Mouse (Mus musculus): Measurements from ENCODE around the gene Ctdnep1. TPM values are rescaled to one million over a fixed set of nuclear protein-coding genes. Genes with fewer than 3 reads are reported as not detected.
"Not testable (repeated sequence)": the region's sequence is repeated elsewhere in the genome, so short reads cannot be mapped to it uniquely, and the experiment has no call there.

The Ctdnep1 gene
- polyA plus RNA-seq, 1 experiment, result 176 TPM

DNA sequence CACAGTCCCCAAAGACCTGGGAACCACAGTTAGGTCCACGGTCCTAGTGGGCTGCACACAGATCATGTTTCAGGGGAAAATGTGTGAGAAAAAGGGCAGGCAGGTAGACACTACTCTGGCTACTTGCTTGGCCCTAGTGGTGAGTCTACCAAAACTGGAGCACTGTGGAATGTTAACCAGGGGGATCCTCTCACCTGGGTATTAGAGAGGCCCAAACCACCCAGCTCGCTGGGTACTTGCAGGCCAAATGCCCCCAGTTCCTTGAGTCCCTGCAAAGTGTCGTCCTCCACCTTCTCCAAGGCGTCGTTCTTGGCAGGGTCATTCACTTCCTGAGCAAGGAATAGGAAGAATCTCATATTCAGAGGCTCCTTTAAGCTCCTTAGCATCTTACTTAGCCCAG is 33.1 kb downstream of the Ctdnep1 start:
- Histone ChIP-seq H3K4me1 (ENCODE audit: control insufficient read depth, insufficient read depth, low read length) (peaks cover 14% of the 10 kb centered on the region), H3K4me3 (ENCODE audit: insufficient read depth, low read length) (no peak overlapping the region), H3K27ac (ENCODE audit: insufficient read depth, low read depth, low read length) (no peak overlapping the region)
- TF ChIP-seq CTCF (IDR thresholded peaks at IDR 0.05; ENCODE audit: low read depth, low read length) (no peak), POLR2A (IDR thresholded peaks at IDR 0.05; ENCODE audit: borderline replicate concordance, low read depth, low read length) (no peak)

DNA sequence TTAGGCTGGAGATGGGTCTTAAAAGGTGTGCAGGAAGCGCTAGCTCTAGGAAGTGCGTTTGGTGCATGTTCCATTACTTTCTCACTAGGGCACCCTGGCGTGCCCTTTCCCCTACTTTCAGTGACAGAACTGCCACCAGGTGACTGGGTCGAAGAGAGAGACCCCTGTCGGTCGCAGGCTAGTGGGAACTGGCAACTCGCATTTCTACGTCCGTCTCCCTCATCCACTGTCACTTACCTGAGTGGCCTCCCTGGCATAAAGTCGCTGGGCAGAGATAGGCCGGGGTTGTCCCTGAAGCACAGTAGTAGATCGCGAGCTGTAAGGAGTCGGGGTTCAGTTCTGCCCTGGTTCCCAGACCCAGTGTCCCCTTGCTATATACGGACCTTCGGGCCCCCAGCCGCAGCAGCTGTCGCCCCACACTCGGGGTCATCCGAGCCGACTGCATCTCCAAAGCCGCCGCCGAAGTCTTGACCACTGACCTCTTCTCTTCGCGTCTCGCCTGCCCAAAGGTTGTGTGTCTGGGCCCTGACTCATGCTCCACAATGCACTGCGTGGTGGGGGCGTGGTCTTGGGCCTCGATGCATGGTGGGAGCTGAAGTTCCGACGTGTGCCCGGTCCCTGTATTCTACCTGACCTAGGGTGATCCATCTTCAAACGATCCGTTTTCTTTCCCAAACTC is 34.1 kb downstream of the Ctdnep1 start, which contains the start of gene Acadvl:
TSS of gene Acadvl (minus strand) at position 532 of the 679 bp plus-strand sequence.
- no peak; the same call in 1 of the 2 replicates for TF ChIP-seq POLR2A (IDR thresholded peaks at IDR 0.05; ENCODE audit: borderline replicate concordance, low read depth, low read length)
- 0 out of 2 replicates have a peak, but pooled peaks have one; percentile 26 for TF ChIP-seq CTCF (IDR thresholded peaks at IDR 0.05; ENCODE audit: low read depth, low read length)
- Histone ChIP-seq H3K4me3 (ENCODE audit: insufficient read depth, low read length) (peak within 1 kb of the TSS; percentile 72), H3K4me1 (ENCODE audit: control insufficient read depth, insufficient read depth, low read length) (peaks cover 19% of the 10 kb centered on the region), H3K27ac (ENCODE audit: insufficient read depth, low read depth, low read length) (peak within 1 kb of the TSS; percentile 27)

DNA sequence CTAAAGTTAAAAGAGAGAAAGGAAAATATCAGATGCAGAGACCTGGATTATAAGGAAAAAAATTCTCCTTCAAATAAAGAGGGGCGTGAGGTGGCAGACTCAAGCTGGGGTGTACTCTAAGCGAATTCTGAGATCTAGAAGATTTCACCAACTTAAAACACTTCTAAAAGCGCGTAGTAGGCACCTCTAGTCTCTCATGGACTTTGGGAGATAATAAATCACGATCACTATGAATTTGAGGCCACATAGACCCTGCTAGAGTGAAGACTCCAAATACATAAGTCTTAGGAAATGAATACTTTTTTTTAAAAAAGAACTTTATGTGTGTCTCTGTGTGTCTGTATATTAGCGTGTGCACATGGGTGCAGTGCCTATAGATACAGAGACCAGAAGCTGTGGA is 34.7 kb downstream of the Ctdnep1 start:
- peaks cover 24% of the 10 kb centered on the region for H3K4me1 ChIP-seq (ENCODE audit: control insufficient read depth, insufficient read depth, low read length)
- H3K4me3 ChIP-seq (ENCODE audit: insufficient read depth, low read length), result no peak overlapping the region
- no peak overlapping the region for H3K27ac ChIP-seq (ENCODE audit: insufficient read depth, low read depth, low read length)
- no peak for TF ChIP-seq CTCF (IDR thresholded peaks at IDR 0.05; ENCODE audit: low read depth, low read length)
- TF ChIP-seq POLR2A (IDR thresholded peaks at IDR 0.05; ENCODE audit: borderline replicate concordance, low read depth, low read length), result no peak

DNA sequence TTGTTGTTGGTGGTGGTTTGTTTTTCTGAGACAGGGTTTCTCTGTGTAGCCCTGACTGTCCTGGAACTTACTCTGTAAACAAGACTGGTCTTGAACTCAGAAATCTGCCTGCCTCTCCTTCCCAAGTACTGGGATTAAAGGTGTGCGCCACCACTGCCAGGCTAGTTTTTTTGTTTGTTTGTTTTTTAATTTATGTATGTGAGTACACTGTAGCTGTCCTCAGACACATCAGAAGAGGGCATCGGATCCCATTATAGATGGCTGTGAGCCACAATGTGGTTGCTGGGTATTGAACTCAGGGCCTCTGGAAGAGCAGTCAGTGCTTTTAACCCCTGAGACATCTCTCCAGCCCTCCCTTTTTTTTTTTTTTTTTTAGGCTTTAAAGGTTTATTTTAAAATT is 35.2 kb downstream of the Ctdnep1 start:
- not testable (repeated sequence) for H3K4me3 ChIP-seq (ENCODE audit: insufficient read depth, low read length); H3K27ac ChIP-seq (ENCODE audit: insufficient read depth, low read depth, low read length)
- H3K4me1 ChIP-seq (ENCODE audit: control insufficient read depth, insufficient read depth, low read length), result peaks cover 24% of the 10 kb centered on the region

DNA sequence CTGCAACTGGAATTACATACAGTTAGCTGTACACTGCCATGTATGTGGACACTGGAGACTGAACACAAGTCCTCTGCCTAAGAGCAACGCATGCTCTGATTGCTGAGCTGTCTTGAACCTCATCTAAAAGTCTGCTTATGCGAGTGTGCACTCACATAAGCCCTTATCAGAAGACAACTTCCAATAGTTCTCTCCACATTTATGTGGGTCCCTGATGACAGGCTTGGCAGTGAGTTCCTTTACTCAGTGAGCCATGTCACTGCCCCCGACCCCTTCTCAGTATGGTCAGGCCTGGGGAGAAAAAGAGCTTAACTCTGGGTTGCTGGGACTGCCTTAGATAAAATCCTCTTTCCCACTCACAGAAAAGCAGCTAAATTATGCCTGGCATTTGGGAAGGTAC is 35.7 kb downstream of the Ctdnep1 start, which contains the start of gene Dlg4:
TSS of gene Dlg4 (plus strand) at position 274 of the 400 bp plus-strand sequence.
- H3K4me1 ChIP-seq (ENCODE audit: control insufficient read depth, insufficient read depth, low read length), result peaks cover 24% of the 10 kb centered on the region
- TF ChIP-seq CTCF (IDR thresholded peaks at IDR 0.05; ENCODE audit: low read depth, low read length), result no peak
- no peak for TF ChIP-seq POLR2A (IDR thresholded peaks at IDR 0.05; ENCODE audit: borderline replicate concordance, low read depth, low read length)
- no peak within 1 kb of the TSS for H3K27ac ChIP-seq (ENCODE audit: insufficient read depth, low read depth, low read length)
- H3K4me3 ChIP-seq (ENCODE audit: insufficient read depth, low read length), result no peak within 1 kb of the TSS

DNA sequence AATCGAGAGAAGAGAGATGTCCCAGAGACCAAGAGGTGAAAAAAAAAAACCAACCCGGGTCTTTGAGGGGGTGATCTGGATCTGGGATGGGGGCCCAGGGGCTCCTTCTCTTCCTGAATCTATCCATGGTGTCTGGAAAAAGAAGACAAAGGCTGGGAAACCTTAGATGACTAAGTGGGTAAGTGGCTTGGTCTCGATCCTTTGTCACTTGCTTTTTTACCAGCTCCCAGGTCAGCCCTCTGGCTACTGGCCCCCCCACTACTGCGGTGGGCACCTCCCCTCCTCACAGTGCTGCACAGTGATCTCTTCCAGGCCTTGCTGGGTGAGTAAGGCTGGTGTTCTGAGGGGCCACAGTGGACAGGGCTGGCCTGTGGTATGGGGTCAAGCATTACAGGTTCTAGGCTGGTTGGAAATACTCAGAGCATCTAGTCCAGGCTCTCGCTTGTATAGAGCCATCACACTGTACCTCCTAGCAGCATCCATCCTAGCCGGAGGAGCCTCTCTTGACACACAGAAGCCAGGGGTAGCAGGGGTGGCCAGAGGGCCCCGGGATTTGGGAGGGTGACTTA is 36.3 kb downstream of the Ctdnep1 start:
- Histone ChIP-seq H3K4me1 (ENCODE audit: control insufficient read depth, insufficient read depth, low read length) (peaks cover 24% of the 10 kb centered on the region), H3K4me3 (ENCODE audit: insufficient read depth, low read length) (no peak overlapping the region)

DNA sequence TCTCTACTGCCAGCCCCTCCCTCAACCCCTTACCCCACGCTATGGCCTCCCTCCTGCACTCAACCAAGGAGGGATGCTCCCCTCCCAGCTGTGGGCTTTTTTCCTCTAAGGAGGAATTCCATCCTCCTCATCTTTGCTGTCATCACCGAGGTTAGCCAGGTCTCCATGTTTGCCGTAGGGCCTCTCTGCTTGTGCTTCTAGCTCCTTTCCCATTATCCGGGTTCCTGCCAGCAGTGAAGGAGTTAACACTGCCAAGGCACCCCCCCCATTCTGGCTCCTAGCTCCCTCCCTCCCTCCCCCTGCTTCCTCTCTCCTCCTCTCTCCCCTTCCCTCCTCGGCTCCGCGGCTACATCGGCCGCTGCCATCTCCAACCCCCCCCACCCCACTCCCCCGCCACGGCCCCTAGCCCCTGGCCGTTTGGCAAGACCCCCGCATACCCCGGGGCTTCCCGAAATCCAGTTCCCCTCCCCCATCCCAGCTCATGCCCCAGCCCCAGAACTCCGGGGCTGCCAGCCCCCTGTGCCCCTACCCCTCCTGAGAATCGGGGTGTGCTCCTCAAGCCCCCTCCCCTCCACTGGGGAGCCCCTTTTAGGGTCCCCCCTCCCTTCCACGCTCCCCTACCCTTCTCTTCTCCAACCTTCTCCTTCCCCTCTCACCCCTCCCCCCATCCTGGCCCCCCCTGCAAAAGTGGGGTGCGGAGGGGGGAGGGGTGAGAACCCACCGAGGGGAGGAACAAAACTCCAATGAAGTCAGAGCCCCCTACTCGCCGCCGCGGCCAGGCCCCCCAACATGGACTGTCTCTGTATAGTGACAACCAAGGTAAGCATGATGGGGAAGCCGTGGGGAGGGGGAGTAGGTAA is 37.4 kb downstream of the Ctdnep1 start:
- no peak for TF ChIP-seq CTCF (IDR thresholded peaks at IDR 0.05; ENCODE audit: low read depth, low read length)
- no peak for TF ChIP-seq POLR2A (IDR thresholded peaks at IDR 0.05; ENCODE audit: borderline replicate concordance, low read depth, low read length)
- no peak overlapping the region for H3K27ac ChIP-seq (ENCODE audit: insufficient read depth, low read depth, low read length)
- H3K4me1 ChIP-seq (ENCODE audit: control insufficient read depth, insufficient read depth, low read length), result peaks cover 24% of the 10 kb centered on the region
- H3K4me3 ChIP-seq (ENCODE audit: insufficient read depth, low read length), result peak overlapping the region; percentile 51

More for the DNA sequence above, 36.3 kb downstream of the Ctdnep1 start:
- H3K27ac ChIP-seq (ENCODE audit: insufficient read depth, low read depth, low read length), result no peak overlapping the region
- TF ChIP-seq CTCF (IDR thresholded peaks at IDR 0.05; ENCODE audit: low read depth, low read length) (no peak), POLR2A (IDR thresholded peaks at IDR 0.05; ENCODE audit: borderline replicate concordance, low read depth, low read length) (no peak)

DNA sequence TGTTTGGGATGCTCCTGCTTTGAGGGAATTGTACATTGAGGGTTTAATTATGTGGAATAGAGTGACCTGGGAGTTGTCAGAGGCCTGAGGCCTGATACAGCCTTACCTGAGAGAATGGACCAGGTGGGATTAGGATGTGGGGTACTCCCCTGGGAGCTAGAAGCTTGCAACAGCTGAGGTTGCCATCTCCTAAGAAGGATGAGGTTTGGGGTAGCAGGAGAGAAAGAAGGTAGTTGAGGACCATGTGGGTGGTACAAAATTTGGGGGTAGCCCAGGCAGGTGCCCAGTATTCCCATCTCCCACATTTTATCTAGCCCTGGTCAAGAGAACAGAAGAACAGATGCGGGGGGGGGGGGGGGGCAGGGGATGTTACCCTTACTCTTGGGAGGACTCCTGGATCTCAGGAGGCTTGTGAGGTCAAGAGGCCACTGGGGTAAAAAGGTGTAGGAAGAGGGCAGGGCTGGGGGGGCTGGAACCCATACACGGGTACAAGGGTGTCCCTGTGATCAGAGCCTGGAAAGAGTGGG is 38.6 kb downstream of the Ctdnep1 start:
- TF ChIP-seq CTCF (IDR thresholded peaks at IDR 0.05; ENCODE audit: low read depth, low read length), result no peak
- TF ChIP-seq POLR2A (IDR thresholded peaks at IDR 0.05; ENCODE audit: borderline replicate concordance, low read depth, low read length), result no peak
- H3K4me3 ChIP-seq (ENCODE audit: insufficient read depth, low read length), result peak overlapping the region; percentile 46; the same call in 1 of the 2 replicates
- peaks cover 22% of the 10 kb centered on the region for H3K4me1 ChIP-seq (ENCODE audit: control insufficient read depth, insufficient read depth, low read length)
- no peak overlapping the region for H3K27ac ChIP-seq (ENCODE audit: insufficient read depth, low read depth, low read length)

DNA sequence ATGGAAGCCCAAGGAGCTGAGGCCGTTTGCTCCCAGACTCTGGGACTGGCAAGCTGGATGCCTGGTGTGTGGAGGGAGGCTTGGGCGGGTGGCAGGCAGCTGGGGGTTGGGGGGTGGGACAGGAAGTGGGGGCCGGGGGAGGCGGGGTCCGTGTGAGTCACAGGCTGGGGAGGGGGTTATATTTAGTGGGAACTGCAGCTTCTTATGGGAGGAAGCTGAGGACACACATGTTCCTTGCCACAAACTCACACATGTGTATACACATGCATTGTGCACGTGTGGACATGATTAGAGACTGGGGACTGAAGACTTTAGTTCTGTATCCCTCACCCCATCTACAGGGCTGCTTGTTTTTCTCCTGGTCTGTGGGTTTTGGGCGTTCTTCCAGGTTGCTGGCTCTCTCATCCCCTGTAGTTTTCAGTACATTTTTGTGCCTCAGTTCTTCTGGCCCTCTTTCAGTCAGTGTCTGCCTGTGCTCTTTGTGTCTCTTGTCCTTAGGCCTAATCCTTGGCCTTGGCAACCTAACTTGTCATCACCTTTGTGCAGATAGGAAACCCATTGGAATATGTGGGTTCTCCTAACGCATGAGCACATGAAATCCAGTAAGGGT is 39.2 kb downstream of the Ctdnep1 start:
- no peak for TF ChIP-seq CTCF (IDR thresholded peaks at IDR 0.05; ENCODE audit: low read depth, low read length)
- TF ChIP-seq POLR2A (IDR thresholded peaks at IDR 0.05; ENCODE audit: borderline replicate concordance, low read depth, low read length), result no peak
- peaks cover 20% of the 10 kb centered on the region for H3K4me1 ChIP-seq (ENCODE audit: control insufficient read depth, insufficient read depth, low read length)
- H3K4me3 ChIP-seq (ENCODE audit: insufficient read depth, low read length), result peak overlapping the region; percentile 16; the same call in 1 of the 2 replicates
- peak overlapping the region; percentile 3; the same call in 1 of the 2 replicates for H3K27ac ChIP-seq (ENCODE audit: insufficient read depth, low read depth, low read length)
